Mouse (Mus musculus) thymus, adult 18-20 months (tissue): ENCODE data around the gene Tead3.

Experiments
- DNase-seq, 2 experiments: peaks; one replicate each; pipeline ENCODE4 v3.0.0; 2022; ENCODE audit warnings: mixed read lengths in 2 of 2

Gene Tead3

DNA sequence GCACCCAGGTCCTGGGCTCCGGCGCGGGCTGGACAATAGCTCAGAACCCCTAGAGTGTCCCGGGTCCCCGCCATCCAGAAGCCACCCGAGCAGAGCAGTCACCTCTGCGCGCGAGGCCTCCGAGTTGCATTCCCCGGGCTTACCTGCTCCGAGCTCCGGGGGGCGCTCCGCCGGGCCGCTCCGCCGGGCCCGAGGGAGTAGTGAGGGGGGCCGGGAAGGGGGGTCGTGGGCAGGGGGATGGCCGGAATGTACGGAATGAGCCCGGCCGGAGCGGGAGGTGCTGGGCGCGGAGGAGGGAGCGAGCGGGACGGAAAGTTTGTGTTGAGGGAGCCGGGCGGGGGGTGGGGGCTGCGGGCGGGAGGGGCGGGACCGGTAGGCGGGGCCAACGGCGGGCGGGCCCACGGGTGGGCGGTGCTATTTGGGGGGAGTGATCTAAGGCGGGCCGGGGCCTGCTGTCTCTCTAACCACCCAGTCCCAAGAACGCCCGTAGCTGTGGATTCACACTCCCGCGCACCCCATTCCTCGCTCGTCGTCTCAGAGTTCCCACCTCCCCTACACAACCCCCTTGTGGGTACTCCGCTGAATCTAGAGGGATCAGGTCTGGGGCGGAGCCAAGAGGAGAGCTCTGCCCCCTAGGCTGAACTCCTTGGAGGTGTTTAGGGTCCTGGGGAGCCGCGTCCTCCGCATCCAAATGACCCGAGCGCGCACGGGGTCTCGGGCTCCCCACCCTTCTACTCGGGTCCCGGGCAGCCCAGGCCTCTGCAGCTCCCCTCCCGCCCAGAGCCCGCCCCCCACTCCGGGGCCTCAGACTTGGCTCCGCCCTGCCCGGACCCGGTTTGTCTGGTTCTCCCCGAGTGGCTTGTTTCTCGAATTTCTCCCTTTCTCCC lies at the start of gene Tead3:
Tead3 (minus strand) TSS at position 352 of the 887 bp plus-strand sequence.
- DNase-seq = peak; percentile 54 to 61

DNA sequence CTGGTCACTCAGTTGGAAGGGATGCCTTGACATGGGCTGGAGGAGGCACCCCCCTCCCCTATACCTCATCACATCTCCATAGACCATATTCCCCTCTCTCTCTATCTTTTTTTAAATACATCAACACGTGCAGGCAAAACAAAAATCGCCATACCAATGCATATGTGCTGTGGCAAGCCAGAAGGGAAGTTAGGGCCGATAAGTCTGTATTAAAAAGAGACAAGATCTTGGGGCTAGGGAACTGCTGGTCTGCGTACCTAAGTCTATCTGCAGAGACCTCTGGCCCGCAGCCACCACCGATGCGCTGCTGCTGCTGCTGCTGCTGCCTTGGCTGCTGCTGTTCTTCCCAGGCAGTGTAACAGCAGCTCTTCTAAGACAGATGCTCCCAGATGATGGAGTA lies 44.4 kb upstream of the Tead3 start:
- no peak for DNase-seq

DNA sequence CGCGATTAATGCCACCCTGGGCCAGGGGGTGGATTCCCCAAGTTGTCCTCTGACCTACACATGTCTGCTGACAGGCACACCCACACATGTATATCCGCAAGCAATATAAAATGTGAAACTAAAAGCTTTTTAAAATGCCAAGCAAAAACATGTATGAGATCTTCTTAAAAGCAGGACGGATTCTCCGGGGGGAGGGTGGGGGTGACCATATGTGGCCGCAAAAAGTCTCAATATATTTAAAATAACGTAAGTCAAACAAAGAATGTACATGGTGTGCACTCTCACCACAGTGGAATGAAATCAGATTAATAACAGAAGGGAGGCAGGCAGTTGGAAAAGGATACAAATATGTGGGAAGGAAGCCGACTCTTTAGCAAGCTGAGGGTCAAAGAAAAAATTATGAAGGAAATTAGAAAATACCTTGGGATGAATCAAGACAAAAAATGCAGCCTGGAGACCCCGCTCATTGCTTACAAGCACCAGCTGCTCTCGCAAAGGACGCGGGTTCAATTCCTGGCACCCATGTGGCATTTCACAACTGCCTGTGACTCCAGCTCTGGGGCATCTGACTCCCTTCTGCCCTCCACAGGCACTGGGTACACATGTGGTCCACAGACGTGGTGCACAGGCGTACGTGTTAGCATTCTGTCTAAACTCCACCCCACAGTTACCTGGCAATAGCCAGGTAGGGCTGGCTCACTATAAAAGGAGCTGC lies 43.6 kb upstream of the Tead3 start:
- no peak for DNase-seq

DNA sequence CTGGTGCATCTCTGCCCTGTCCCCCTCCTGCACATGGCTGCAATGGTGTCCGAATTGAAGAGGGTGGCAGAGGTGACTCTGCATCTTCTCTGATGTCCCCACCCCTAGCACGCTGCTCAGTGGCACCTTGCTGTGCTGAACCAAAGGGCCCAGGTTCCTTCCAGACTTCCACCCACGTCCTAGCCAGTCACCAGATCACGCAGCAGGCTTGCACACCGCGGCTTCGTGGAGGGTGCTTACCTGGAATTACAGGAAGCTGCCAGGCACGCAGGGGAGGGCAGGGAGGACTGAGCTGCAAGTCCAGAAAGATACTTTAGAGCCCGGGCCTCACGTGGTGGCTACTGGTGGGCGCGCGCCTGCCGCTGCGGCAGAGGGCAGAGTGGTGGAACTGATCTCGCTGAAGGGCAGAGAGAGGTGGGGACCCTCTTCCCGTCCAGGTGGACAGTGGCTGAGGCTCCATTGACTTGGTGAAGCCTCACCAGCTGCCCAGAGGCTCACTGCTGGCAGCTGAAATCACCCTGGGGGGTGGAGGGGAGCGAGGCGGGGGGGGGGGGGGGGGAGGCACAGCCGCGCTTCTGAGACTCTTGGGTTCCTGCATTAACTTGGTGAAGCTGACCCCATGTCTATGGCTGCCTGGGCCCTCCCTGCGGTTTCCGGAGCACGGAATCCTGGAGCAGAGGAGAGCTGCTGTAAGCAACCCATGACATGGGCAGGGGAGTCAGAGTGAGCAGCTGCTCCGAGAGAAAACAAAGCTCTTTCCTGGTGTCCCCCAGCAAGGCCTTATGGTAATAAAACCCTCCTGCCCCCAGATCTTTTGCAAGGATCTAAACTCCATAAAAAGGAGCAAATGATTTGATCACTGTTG lies 41.2 kb upstream of the Tead3 start:
- DNase-seq = no peak

DNA sequence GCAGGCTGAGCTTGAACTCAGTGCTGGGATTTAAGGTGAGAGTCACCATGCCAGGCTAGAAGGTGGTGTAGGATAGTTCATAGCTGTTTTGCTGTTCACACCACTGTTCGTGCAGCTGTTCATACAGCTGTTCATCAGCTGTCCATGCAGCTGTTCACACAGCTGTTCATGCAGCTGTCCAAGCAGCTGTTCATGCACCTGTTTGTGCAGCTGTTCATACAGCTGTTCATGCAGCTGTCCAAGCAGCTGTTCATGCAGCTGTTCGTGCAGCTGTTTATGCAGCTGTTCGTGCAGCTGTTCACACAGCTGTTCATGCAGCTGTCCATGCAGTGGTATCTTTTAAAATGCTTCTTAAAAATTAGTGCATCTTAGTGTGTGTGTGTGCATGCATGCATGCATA lies 37.9 kb upstream of the Tead3 start:
- DNase-seq = no peak

DNA sequence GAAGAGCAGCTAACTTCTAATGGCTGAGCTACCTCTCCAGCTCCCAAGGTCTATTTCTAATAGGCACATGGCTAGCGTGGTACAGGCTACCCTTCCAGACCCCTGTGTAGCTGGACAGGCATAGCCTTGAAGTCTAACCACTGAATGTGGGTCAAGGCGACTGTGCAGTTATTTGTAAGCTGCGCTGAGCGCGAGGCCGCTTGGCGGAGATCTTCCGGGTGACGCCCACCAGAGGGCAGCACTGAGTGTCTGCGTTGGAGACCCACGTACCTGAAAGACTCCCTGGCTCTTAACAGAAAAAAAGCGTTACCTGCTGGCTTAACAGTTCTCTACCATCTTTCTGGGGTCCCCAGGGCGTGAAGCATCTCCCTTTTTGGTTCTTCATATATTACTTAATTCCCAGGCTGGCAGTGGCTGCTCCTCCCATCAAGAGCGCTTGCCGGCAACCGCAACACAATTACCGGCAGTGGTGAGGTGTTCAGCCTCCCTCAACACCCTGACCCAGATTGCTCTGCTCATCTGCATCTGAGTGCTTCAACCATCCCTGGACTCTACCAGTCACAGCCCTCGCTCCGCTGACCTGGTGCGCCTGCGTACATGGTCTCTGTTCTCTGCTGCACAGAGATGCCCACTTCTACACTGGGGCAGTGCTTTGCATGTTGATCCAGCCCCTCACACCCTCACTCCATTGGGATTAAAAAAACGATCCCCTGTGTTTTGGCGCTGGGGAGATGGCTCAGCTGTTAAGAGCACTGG lies 35.7 kb upstream of the Tead3 start:
- DNase-seq = peak; percentile 65 to 67

DNA sequence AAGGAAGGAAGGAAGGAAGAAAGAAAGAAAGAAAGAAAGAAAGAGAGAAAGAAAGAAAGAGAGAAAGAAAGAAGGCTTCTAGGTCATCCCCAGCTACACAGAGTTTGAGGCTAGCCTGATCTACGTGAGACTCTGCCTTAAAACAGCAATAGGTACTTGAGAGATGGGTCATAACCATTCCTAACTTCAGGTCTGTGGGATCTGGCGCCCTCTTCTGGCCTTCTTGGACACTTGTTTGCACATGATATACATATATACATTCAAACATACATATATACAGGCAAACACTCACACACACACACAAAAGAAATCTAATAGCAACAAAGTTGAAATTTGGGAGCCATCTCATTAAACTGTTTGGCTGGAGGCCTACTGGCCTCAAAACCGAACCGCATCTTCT lies 33.7 kb upstream of the Tead3 start:
- DNase-seq = no peak

DNA sequence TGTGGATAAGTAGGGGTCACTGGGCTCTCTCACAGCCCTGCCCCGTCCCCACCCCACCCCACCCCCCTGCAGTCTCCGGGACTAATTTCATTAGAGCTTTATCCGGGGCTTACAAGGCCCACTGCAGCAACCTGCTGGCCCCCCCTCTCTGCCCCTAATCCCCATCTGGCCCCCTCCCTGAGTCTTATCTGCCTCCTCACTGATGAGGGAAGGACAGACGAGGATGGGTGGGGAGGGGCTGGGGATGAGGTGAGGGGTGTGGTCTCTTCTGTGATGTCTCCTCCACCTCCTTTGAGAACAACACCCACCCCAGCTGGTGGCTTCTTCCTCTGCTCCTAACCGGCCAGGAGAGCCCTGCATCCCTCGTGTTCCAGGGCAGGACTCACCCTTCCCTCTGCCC lies 29.6 kb upstream of the Tead3 start:
- DNase-seq = no peak

DNA sequence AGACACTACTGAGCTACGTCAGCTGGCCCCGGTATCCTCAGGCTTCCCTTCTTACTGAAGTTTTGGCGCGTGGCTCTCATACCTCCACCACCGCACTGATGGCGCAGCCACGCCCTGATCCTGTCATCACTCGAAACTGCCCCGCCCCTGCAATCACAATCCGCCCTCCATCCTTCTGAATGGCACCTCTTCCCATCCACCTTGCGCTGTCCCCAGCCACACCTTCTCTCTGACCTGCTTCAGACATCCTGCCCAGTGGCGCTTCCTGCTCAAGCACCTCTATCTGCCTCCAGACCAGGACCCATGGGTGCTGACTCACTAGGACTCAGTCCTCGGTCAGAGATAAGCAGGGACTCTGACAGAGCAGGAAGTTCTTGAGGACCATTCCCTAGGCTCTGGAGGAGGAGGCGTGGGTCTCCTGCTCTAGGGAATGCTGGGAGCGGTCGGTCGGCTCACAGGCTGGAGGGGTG lies 25.0 kb upstream of the Tead3 start:
- no peak for DNase-seq

DNA sequence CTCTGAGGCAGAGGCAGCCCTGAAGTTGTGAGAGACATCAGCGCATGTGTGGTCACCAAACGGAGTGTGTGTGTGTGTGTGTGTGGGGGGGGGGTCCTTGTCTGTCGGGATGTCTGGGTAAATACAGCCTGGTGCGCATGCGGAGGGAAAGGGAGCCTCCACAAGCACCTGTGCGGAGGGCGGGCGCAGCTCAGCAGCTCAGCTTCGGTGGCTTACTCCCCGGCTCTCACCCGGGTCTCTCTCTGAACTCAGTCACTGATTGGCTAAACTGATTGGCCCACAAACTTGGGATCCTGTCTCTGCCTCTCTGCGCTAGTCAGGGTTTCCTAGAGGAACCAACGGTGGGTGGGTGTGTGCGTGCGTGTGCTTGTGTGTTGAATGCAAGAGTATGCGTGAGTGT lies 23.9 kb upstream of the Tead3 start:
- DNase-seq = peak; percentile 74 to 79

DNA sequence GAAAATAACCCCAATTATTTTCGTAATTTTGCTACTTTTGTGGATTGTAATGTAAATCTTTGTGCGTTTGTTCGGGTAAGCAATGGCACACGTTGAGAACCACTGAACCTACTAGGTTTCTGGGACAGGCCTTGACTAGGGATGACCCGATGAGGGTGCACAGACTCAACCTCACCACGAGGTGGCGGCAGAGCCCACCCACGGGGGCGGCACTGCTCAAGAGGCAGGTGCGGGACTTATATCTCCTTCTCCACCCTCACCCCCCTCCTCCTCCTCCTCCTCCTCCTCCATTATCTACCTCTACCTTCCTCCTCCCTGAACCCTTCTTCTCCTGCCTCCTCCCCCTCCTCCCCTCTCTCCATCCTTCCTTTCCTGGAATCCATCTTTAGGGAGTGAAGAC lies 23.2 kb upstream of the Tead3 start:
- peak; percentile 63 to 73 for DNase-seq

DNA sequence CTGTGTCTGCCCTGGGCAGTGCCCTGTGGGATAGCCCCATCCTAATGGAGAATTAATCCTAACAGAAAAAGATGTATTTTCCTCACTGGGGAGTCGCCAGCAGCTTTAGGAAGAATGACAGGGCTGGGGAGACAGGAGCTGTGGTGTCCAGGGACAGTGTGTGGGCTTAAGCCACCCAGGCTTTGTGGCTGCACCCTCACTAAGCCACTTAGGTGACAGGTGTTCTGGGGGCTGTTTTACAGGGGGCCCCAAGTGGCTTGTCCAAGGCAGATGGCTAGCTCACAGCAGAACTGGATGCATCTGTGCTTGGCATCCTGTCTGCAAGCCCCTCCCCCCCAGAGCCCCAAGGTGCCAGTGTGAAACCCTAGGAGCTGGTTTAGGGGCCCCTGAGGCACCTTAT lies 21.3 kb upstream of the Tead3 start:
- no peak for DNase-seq

DNA sequence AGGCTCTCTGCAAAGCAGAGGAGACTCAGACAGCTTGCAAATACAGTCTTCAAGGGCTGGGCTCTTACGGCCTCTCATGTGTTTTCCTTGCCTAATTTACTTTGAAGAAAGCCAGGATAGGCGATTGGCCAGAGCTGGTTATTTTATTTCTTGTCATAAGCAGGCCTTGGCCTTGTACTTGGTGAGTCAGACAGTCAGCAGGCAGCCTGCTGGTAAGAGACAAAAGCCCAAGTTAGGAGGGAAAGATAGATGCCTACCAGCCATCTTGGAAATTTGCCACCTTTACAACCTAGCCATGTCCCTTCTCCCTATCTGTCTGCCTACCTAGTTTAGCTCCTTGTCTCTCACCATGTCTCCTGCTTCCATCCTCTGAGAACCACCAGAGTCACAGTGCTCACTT lies 20.7 kb upstream of the Tead3 start:
- no peak for DNase-seq

DNA sequence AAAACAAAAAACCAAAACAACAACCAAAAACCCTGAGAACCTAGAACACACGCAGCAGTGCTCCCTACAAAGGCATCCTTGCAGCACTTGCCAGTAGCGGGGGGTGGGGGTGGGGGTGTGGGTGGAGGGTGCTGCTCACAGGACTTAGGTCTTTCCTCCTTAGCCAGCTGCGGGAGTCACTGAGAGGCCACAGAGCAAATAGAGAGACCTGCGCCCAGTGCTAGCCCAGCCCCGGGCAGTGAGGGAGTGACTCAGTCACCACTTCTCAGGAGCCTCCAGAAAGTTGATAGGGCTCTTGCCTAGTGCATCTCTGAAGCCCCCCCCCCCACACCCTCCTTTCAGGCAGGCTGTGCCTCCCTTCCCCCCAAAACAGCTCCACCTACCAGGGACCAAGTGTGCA lies 18.4 kb upstream of the Tead3 start:
- no peak for DNase-seq

DNA sequence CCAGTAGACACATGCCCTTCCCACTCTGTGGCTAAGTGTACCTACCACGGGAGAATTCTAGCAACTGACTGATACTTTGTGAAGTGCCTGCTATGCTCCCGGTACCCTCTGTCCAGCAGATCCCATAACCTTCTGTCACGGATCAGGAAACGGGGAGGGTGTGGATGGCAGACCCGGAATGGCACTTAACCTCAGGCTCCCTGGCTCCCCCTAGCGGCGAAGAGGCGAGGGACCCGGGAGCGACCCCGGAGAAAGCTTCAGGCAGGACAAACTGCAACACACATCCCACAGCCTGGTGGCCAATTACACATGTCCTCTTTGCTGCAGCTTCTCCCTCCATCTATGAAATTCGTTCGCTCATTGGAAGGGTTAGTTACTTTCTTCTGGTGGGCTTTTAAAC lies 17.8 kb upstream of the Tead3 start:
- DNase-seq = peak; percentile 55 to 58

DNA sequence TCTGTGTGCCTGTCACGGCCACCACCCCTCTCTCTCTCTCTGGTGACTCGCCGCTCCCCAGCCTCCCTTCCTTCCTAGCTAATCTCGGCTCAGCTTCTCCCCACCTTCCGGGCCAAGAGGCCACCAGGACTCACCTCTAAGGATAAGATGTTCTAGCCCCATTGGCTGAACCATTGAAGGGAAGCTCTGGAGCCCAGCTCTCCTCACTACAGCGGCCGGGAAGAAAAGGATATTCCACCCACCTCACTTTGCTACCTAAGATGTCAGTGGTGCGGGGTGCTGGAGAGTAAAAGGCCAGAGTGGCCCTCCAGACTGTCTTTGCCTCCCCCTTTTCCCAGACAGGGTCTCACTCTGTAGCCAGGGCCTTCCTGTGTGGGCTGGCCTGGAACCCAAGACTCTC lies 14.5 kb upstream of the Tead3 start, which contains the start of gene Tulp1:
Tulp1 (minus strand) TSS at position 101 of the 400 bp plus-strand sequence.
- no peak for DNase-seq

DNA sequence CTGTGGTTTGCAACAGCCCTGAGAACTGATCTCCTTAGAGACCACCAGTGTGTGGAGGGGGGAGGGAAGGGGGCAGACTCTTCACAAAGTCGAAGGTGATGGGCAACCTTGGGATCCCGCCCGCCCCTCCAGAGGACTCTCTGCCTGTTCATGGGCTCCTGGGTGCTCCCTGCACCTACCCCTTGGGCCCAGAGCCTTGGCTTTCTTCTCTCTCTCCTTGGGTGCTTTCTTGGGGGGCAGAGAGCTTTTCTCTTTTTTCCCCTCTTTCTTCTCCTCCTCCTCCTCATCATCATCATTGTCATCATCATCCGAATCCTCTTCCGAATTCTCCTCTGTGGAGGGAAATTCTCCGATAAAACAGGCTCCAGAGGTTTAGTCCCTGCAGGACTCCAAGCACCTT lies 12.9 kb upstream of the Tead3 start:
- no peak for DNase-seq

DNA sequence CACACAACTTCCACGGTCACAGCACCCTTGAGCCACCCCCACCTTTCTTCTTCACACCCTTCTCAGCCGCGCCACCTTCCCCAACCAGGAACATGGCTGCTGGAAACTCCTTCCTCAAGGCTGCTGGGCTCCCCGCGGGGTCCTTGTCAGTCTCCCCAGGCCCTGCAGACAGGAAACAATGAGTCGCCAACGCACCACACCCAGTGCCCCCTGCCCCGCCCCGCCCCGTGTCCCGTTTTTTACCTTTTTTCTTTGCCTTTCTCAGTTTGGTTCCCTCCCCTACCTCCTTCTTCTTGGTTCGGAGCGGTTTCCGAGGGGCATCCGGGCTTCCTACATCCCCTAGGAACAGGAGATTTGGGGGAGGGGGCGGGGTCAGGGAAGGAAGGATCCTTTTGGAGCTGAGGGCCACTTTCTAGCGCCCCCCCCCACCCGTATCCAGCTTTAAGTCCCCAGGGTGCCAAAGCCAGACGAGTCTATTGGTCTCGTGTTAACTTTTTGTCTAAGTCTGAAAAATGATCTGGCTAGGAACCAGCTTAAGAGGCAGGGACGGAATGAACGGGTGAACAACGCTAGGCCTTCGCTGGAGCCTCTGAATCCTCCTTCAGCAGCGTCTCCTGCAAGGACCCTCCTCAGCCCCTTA lies 12.2 kb upstream of the Tead3 start:
- no peak for DNase-seq

DNA sequence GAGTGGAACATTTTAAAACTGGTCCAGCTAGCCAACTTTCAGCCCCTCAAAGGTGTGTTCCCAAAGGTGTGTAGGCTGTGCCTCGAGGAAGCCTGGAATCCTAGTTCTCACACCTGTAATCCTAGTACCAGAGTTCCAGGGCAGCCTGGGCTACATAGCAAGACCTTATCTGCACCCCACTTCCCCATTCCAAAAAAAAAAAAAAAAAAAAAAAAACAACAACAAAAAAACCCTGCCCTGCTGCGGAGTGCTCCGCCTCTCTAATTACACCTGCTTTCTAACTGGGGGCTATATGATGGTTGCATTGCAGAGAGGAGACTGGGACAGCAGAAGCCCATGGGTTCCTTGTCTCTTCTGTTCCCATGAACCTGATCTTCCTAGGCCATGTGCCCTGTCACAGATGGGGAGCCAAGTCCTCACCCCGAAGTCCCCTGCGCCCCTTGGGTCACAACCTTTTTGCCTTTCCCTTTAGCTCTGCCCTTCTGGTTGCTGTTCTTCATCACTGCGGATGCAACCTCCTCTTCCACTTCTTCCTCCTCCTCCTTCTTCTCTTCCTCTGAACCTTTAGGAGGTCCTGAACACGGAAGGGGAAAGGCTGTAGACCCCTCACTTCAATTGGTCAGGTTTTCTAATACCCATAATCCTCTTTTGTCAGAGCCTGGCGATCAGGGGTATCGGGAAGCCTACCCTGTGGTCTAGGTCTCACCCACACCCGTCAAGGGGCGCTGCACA lies 11.5 kb upstream of the Tead3 start:
- DNase-seq = no peak

DNA sequence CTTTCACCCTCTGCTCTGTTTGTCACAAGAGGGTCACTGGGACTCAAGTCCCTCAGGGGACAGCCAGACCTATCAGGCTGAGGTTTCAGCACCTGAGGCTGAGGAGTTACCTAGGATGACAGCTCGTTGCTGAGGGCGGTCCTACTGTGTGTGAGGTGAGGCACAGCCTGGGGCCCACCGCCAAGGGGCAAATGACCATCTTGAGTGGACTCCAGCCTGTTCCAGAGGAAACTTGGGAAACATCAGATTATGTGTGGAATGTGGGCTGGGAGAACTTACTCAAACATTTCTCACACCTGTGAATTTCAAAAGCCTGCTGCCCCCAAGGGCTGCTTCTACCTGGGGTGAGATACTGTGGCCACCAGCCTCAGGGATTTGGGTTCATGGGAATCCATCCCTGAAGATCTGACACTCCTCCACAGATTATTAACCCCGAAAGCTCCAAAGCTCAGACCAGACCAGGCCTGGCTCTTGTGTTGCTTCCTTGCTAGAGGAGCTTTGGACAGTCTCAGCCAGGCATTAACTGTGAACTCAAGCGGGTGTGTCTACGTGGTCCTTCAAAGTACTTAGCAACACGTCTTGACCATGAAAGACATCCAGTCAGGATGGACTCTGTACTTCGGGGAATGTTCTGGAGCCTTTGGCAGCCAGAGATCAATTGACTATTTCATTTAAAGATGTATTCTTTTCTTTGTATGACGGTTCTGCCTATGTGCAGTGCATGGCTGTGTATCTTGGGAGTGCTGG lies 10.1 kb upstream of the Tead3 start:
- DNase-seq = no peak
